Mouse (Mus musculus) adrenal gland, adult 8-10 months (tissue): ENCODE data around the gene Vmn1r88. TPM values are rescaled to one million over a fixed set of nuclear protein-coding genes. Genes with fewer than 3 reads are reported as not detected.

Experiments used
- DNase-seq: peaks from one replicate; pipeline ENCODE4 v3.0.0; 2022
- total RNA-seq, 4 experiments: library from RNA; stranded (reverse); gene quantifications; 2 replicates each; pipeline ENCODE4 v1.2.4; 2022

Gene Vmn1r88
- under 1 TPM; 0.05 to 0.17 (median 0.10) TPM for total RNA-seq

GRCm38 (mm10) chr7:13159268-13159667, at the start of gene Vmn1r88:
Vmn1r88 (plus strand) TSS chr7:13159568.
- DNase-seq: no peak

GRCm38 (mm10) chr7:13119817-13120216, 39.6 kb upstream of the Vmn1r88 start, which contains the start of gene Vmn1r86:
Vmn1r86 (minus strand) TSS chr7:13119917.
- no peak for DNase-seq

- peak; percentile 4 for DNase-seq
Measured at GRCm38 (mm10) chr7:13123554-13124153, 35.7 kb upstream of the Vmn1r88 start.

GRCm38 (mm10) chr7:13131856-13132255, 27.5 kb upstream of the Vmn1r88 start:
- DNase-seq: no peak

GRCm38 (mm10) chr7:13137340-13137739, 22.0 kb upstream of the Vmn1r88 start:
- no peak for DNase-seq

- no peak for DNase-seq
Measured at GRCm38 (mm10) chr7:13140057-13140456, 19.3 kb upstream of the Vmn1r88 start, which contains the start of gene Vmn1r87. Vmn1r87 (minus strand) TSS chr7:13140157.

GRCm38 (mm10) chr7:13212720-13213119, 53.4 kb downstream of the Vmn1r88 start, which contains the start of gene Vmn1r89:
Vmn1r89 (plus strand) TSS chr7:13213020.
- no peak for DNase-seq

Other genes with a start within 250 kb of the Vmn1r88 start
- 100 to 1,000 TPM; 901 to 965 (median 918) TPM for gene Rps5, start 237.3 kb upstream of the Vmn1r88 start, total RNA-seq
- gene Rnf225, start 232.2 kb upstream of the Vmn1r88 start, total RNA-seq: under 1 TPM; 0.20 to 0.38 (median 0.34) TPM
- gene Zfp324, start 193.7 kb upstream of the Vmn1r88 start, total RNA-seq: 10 to 100 TPM; 11.9 to 15.8 (median 13.8) TPM
- gene Zfp446, start 181.7 kb upstream of the Vmn1r88 start, total RNA-seq: 10 to 100 TPM in 2 of 4 experiments, 1 to 10 TPM in 2; 6.9 to 12.6 (median 10.1) TPM
- under 1 TPM in 2 of 4 experiments, not detected in 2; 0.18 to 0.32 TPM for gene Slc27a5, start 161.4 kb upstream of the Vmn1r88 start, total RNA-seq
- 100 to 1,000 TPM; 223 to 300 (median 260) TPM for gene Trim28, start 160.5 kb upstream of the Vmn1r88 start, total RNA-seq
- gene Zbtb45, start 149.5 kb upstream of the Vmn1r88 start, total RNA-seq: 10 to 100 TPM; 15.2 to 19.9 (median 17.5) TPM
- 100 to 1,000 TPM; 235 to 249 (median 240) TPM for gene Chmp2a, start 124.8 kb upstream of the Vmn1r88 start, total RNA-seq
- 100 to 1,000 TPM; 168 to 169 (median 168) TPM for gene Ube2m, start 121.3 kb upstream of the Vmn1r88 start, total RNA-seq
- 1 to 10 TPM; 3.2 to 7.5 (median 5.9) TPM for gene Mzf1, start 104.8 kb upstream of the Vmn1r88 start, total RNA-seq
- gene Vmn1r85, start 64.4 kb upstream of the Vmn1r88 start, total RNA-seq: not detected
- gene Vmn1r86, start 39.7 kb upstream of the Vmn1r88 start, total RNA-seq: not detected
- gene Vmn1r87, start 19.4 kb upstream of the Vmn1r88 start, total RNA-seq: not detected
- gene Vmn1r89, start 53.5 kb downstream of the Vmn1r88 start, total RNA-seq: not detected
- gene Lig1, start 117.7 kb downstream of the Vmn1r88 start, total RNA-seq: 10 to 100 TPM; 10.5 to 11.8 (median 11.1) TPM
- gene Zswim9, start 119.2 kb downstream of the Vmn1r88 start, total RNA-seq: 10 to 100 TPM; 12.3 to 19.2 (median 14.8) TPM
- gene Pla2g4c, start 165.1 kb downstream of the Vmn1r88 start, total RNA-seq: under 1 TPM; 0.17 to 0.56 (median 0.22) TPM
- gene Cabp5, start 238.6 kb downstream of the Vmn1r88 start, total RNA-seq: not detected